Mouse (Mus musculus) forebrain, embryonic 11.5 days (tissue): ENCODE data around the gene Pex26. TPM values are rescaled to one million over a fixed set of nuclear protein-coding genes. Genes with fewer than 3 reads are reported as not detected.

Experiments
- ATAC-seq: fragments of 200-750 bp; cut with Nextera tagmentation; replicated peaks from 2 replicates; pipeline ENCODE4 v1.8.0; 2017; ENCODE audit warnings: moderate TSS enrichment; ENCODE audit not compliant: low FRiP score
- DNase-seq: peaks from one replicate; pipeline ENCODE4 v3.0.0-alpha.2; 2017; ENCODE audit warnings: low spot score
- H3K27ac ChIP-seq: fragments of 300-500 bp; sonication (generic); 2 replicates; pipeline ENCODE4 v1.5.1; 2014; ENCODE audit warnings: low read depth, low read length
- H3K27me3 ChIP-seq: fragments of 300-500 bp; sonication (generic); 2 replicates; pipeline ENCODE4 v1.6.1; 2014; ENCODE audit warnings: mild to moderate bottlenecking, low read length, mixed read lengths; ENCODE audit not compliant: control insufficient read depth, insufficient read depth
- H3K36me3 ChIP-seq: fragments of 300-500 bp; sonication (generic); 2 replicates; pipeline ENCODE4 v1.6.1; 2014; ENCODE audit warnings: mild to moderate bottlenecking, low read length, moderate library complexity, mixed read lengths; ENCODE audit not compliant: control insufficient read depth, insufficient read depth
- H3K4me1 ChIP-seq: fragments of 300-500 bp; sonication (generic); replicated peaks from 2 replicates; pipeline ENCODE4 v1.6.1; 2014; ENCODE audit warnings: low read length, mixed read lengths; ENCODE audit not compliant: control insufficient read depth, insufficient read depth
- H3K4me2 ChIP-seq: fragments of 300-500 bp; sonication (generic); 2 replicates; pipeline ENCODE4 v1.6.1; 2014; ENCODE audit warnings: low read depth, mild to moderate bottlenecking, low read length, moderate library complexity, mixed read lengths; ENCODE audit not compliant: severe bottlenecking
- H3K4me3 ChIP-seq: fragments of 300-500 bp; sonication (generic); 2 replicates; pipeline ENCODE4 v1.5.1; 2014; ENCODE audit warnings: low read depth, low read length
- H3K9ac ChIP-seq: fragments of 300-500 bp; sonication (generic); 2 replicates; pipeline ENCODE4 v1.6.1; 2014; ENCODE audit warnings: low read length
- H3K9me3 ChIP-seq: fragments of 300-500 bp; sonication (generic); 2 replicates; pipeline ENCODE4 v1.6.1; 2016; ENCODE audit warnings: low read length, mixed read lengths; ENCODE audit not compliant: control insufficient read depth
- WGBS: fragments of 180-500 bp; shearing (Covaris S2); extraction: QIAGEN DNeasy Blood & Tissue Kit; methylation state at CpG from one replicate; pipeline ENCODE4 v1.1.7; 2014; 5-methylcytosine and 5-hydroxymethylcytosine counted together
- polyA plus RNA-seq: library from polyadenylated mRNA; unstranded; fragments of >200 nt; fragmentation: Nextera tagmentation; extraction: Ambion mirVana; gene quantifications from 2 replicates; pipeline ENCODE4 v1.2.1, GENCODE M21; 2014

The Pex26 gene
- polyA plus RNA-seq, 1 experiment from 2014 or later = 8.7 TPM

DNA sequence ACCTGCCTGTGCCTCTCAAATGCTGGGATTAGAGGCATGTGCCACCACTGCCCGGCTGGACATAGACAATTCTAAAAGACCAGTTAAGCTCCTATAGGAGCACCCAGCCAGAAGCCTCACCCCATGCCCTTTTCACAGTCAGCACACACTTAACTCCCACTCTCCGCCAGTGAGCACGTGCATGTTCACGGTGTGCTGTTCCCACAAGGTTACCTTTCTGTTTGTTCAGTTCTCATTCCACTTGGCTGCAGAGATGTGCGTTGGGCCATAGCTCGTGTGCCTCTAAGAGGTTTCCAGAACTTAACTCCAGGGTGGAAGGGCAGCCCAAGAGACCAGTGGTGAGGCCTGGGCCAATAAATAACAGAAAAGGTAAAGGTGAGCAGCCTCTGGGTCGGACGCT lies 1.8 kb downstream of the Pex26 start:
- H3K27me3 ChIP-seq = no peaks in the 10 kb centered on the region
- DNase-seq (no peak), ATAC-seq (no peak)
- H3K9ac ChIP-seq = no peak overlapping the region
- no peaks in the 10 kb centered on the region for H3K9me3 ChIP-seq
- peaks cover 5% of the 10 kb centered on the region; the same call in 1 of the 2 replicates for H3K4me1 ChIP-seq
- H3K4me3 ChIP-seq = no peak overlapping the region
- no peaks in the 10 kb centered on the region for H3K36me3 ChIP-seq
- 89% methylated on average over 8 of the region's 8 CpGs for WGBS
- H3K4me2 ChIP-seq = no peak overlapping the region; the same call in 1 of the 2 replicates
- H3K27ac ChIP-seq = no peak overlapping the region

DNA sequence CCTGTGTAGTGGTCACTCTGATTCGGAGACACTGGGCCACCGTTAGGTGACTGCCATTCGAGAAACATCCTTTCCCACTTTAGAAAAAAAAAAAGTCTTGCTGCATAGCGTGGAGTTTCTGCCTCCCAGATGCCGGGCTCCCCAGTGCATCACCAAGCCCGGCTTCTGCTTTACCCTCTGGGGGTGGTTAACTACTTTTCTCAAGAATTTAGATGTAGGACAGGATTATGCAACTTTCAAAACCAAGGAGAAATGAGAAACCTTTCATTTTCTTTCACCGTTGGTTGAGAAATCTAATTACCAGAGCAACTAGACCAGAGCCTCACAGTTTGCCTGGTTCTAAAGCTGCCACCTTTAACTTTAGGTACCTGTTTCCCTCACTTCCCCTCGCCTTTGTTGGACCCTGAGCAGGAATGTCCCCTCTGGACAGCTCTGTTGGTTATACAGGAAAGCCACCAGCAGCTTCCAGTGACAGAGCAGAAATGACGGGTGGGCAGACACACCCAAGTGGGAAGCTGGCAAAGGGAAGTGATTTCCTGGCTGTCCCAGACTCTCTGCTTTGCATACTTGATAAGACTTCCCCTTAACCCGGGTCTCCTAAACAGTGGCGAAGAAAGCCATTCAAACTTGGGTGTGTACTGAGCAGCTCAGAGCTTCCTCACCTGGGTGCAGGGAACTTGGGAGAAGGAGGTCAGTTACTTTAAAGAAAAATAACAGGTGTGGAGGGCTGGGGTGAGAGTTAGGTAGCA lies 8.0 kb downstream of the Pex26 start:
- Histone ChIP-seq H3K27me3 (no peaks in the 10 kb centered on the region), H3K9ac (no peak overlapping the region), H3K4me3 (no peak overlapping the region), H3K9me3 (no peaks in the 10 kb centered on the region), H3K27ac (no peak overlapping the region), H3K4me2 (no peak overlapping the region), H3K36me3 (no peaks in the 10 kb centered on the region), H3K4me1 (no peaks in the 10 kb centered on the region)
- no peak for ATAC-seq
- 86% methylated on average over 11 of the region's 11 CpGs for WGBS
- no peak for DNase-seq

DNA sequence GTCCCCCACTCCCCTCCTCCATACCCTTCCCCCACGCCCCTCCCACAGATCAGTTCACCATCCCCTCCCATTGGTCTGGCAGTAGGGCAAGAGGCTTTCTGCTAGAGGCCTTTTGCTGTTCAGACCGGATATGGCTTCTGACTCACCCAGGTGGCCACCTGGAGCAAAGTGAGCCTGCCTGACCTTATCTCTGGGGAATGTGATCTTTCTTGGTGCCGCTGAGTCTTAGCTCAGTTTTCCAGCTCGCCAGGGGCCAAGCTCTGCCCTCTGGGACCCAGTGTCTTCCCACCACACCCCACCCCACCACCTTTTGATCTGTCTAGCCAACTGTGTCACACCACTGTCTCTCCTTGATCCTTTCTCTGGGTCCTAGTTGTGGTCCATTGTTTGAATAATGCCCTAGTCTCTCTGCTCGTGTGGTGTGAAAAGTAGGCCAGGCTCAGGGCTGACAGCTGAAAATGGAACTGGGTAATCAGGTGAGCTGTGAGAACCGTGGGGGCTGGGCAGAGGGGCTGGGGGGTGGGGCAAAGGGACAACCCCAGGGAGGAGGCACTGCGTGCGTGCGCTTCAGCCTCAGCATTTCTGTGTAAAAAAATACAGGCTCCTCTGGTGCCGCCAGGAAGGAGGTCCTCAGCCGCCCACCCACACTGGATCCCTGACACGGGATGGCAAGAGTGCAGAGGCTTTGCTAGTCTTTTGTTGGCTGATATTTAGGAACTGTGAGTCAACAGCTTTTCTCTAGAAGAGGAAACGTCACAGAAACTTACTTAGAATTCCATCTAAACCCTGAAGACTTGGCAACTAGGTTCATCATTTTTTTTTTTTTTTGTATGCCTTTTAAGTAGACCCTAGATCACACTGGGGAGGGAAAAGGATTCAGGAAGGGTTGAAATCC lies 10.8 kb downstream of the Pex26 start:
- H3K27ac ChIP-seq = no peak overlapping the region
- H3K9ac ChIP-seq = no peak overlapping the region
- no peaks in the 10 kb centered on the region for H3K9me3 ChIP-seq
- H3K4me2 ChIP-seq = no peak overlapping the region
- no peaks in the 10 kb centered on the region for H3K27me3 ChIP-seq
- DNase-seq = no peak
- 40% methylated on average over 13 of the region's 13 CpGs for WGBS
- no peak overlapping the region for H3K4me3 ChIP-seq
- 0 out of 2 replicates have a peak, but pooled peaks have one; percentile 12 for ATAC-seq
- H3K36me3 ChIP-seq = no peaks in the 10 kb centered on the region
- no peaks in the 10 kb centered on the region for H3K4me1 ChIP-seq

DNA sequence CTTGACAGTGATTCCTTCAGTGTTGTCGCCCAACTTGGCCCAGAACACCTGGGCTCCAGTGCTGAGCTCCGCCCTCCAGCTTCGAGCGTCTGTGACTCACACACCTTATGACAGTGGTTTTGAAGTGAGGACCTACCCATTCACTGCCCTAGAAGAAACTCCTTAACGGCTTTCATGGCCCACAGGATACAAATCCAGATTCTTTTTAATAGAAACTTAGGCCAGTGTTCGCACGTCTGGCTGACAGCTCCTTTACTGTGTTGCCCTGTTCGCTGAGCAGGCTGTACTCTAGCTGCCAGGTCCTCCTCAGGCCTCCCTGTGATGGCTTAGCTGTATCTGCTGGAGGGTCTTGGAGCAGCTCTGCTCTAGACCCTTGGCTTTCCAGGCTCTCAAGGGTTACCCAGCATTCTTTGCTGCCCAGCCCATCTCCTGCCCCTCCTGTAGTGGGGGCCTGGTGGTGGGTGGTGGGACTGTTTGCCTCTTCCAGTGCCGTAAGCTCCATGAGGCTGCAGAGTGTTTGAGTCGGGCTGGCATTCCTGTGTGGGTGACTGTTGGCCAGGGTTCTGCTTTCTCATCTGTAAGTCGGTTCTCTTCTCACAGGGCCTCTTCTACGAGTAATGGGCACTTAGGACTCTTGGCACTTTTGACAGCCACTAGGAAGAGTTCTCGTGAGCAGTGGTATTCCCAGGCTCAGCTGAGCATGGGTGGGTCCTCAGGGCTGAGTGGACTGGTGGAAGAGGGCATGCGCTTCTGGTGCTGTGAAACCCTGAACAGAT lies 11.7 kb downstream of the Pex26 start:
- no peaks in the 10 kb centered on the region for H3K36me3 ChIP-seq
- 85% methylated on average over 14 of the region's 14 CpGs for WGBS
- ATAC-seq (no peak), DNase-seq (no peak)
- no peaks in the 10 kb centered on the region for H3K9me3 ChIP-seq
- no peak overlapping the region for H3K4me2 ChIP-seq
- H3K27ac ChIP-seq = no peak overlapping the region
- no peaks in the 10 kb centered on the region for H3K4me1 ChIP-seq
- H3K4me3 ChIP-seq = no peak overlapping the region
- no peak overlapping the region for H3K9ac ChIP-seq
- no peaks in the 10 kb centered on the region for H3K27me3 ChIP-seq

DNA sequence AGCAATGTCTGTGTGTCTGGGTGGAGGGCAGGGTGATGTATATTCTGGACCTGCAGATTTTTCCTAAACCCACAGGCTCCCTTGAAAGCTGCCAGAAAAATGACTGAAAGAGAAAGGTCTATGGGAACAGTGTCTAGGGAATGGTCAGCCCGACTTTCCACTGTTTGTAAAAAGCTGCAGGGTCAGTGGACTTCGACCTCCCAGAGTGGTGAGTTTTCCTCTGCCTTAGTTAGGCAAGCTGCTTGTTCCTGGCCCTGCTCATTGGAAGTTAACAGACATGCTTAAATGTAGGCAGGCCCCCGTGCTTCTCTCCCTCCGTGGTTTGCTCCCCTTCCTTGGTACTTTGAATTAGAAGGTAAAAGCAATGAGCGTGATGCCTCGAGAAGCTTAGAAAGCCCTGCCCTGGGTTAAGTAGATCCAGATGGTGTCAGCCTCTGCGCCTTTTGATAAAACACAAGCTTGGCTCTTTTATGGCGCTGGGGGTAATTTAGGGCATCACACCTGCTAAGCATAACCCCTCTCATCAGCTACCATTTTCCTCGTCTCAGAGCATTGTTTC lies 14.4 kb downstream of the Pex26 start:
- Histone ChIP-seq H3K27me3 (no peaks in the 10 kb centered on the region), H3K4me1 (no peaks in the 10 kb centered on the region), H3K4me2 (no peak overlapping the region), H3K9me3 (no peaks in the 10 kb centered on the region), H3K9ac (no peak overlapping the region), H3K36me3 (no peaks in the 10 kb centered on the region), H3K27ac (no peak overlapping the region), H3K4me3 (no peak overlapping the region)
- WGBS = 71% methylated on average over 9 of the region's 9 CpGs
- no peak for DNase-seq
- ATAC-seq = no peak

DNA sequence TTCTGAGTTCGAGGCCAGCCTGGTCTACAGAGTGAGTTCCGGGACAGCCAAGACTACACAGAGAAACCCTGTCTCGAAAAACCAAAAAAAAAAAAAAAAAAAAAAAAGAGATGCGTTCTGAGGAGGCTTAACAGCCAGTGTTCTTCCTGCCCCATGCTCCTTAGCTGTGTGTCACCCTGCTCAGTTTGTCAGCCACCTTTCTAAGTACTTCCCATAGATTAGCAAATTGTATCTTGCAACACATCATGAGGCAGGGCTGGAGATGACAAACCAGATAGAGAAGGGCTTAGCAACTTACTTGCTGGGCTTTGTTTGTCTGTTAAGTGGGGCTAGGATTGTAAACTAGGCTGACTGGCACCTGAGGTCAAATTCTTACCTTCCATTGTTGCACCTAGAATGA lies 17.0 kb downstream of the Pex26 start:
- ATAC-seq (no peak), DNase-seq (no peak)
- Histone ChIP-seq H3K27ac (no peak overlapping the region), H3K4me2 (no peak overlapping the region), H3K9ac (no peak overlapping the region), H3K4me3 (no peak overlapping the region), H3K9me3 (no peaks in the 10 kb centered on the region), H3K36me3 (no peaks in the 10 kb centered on the region), H3K27me3 (no peaks in the 10 kb centered on the region), H3K4me1 (no peaks in the 10 kb centered on the region)
- 93% methylated on average over 4 of the region's 4 CpGs for WGBS

DNA sequence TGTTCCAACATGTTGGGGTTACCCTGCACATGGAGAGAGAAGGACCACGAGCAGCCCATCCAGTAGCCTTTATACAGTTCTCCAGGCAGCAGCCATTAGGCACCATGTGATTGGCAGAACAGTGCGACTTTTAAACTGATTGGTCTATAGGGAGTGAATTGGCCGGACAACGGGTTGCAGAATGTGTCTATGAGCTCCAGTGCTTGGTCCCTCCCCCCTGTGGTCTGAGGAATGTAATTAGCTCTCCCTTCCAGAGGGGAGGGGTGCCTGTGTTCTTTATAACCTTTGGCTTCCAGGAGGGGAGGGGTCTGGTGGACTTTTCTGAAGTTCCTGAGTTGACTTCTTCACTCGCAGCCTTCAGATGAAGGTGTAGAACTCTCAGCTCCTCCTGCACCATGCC lies 18.6 kb downstream of the Pex26 start:
- H3K27me3 ChIP-seq = no peaks in the 10 kb centered on the region
- H3K36me3 ChIP-seq = no peaks in the 10 kb centered on the region
- DNase-seq (no peak), ATAC-seq (no peak)
- H3K4me3 ChIP-seq = no peak overlapping the region
- H3K27ac ChIP-seq = no peak overlapping the region
- no peaks in the 10 kb centered on the region for H3K4me1 ChIP-seq
- no peak overlapping the region for H3K4me2 ChIP-seq
- no peaks in the 10 kb centered on the region for H3K9me3 ChIP-seq
- 73% methylated on average over 5 of the region's 5 CpGs for WGBS
- H3K9ac ChIP-seq = no peak overlapping the region

DNA sequence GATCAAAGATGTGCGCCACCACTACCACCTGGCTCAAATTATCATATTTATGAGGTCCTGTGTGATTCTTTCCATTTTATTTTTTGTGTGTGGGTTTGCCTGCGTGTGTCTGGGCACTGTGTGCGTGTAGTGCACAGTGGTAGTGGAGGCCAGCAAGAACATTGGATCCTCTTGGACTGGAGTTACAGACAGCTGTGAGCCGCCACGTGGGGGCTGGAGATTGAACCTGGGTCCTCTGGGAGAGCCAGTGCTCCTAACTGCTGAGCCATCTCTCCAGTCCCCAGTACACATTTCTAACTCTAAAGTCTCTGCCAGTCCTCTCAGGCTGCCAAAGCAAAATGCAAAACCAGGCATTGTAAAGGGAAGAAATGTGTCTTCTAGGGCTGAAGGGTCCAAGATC lies 23.0 kb downstream of the Pex26 start:
- no peak overlapping the region for H3K9ac ChIP-seq
- no peak overlapping the region for H3K4me2 ChIP-seq
- H3K4me1 ChIP-seq = peaks cover 7% of the 10 kb centered on the region; the same call in 1 of the 2 replicates
- H3K4me3 ChIP-seq = no peak overlapping the region
- peaks cover 8% of the 10 kb centered on the region for H3K27me3 ChIP-seq
- H3K27ac ChIP-seq = no peak overlapping the region
- WGBS = 89% methylated on average over 5 of the region's 5 CpGs
- no peaks in the 10 kb centered on the region for H3K9me3 ChIP-seq
- ATAC-seq = no peak
- DNase-seq = no peak
- H3K36me3 ChIP-seq = no peaks in the 10 kb centered on the region
